Comparison of ENCODE assay signal across 16 mouse cellular contexts in genomic region chr2:103294526-103294925, GRCm38 (mm10). TPM values are rescaled to one million over a fixed set of nuclear protein-coding genes. Genes with fewer than 3 reads are reported as not detected.
DNase-seq lines count a peak whose midpoint lies in the region; ATAC-seq and TF ChIP-seq lines count a peak whose summit lies in the region.
"Had no signal": no experiment of that assay in that cellular context is flagged by ENCODE, and none has a peak within 500 bp of the region (broad histone marks: within the 10 kb centered on the region; RNA-seq: fewer than 3 reads in every experiment).

No protein-coding gene starts in this region.

- peak overlapping the region; percentile 32; the same call in 1 of the 2 replicates for H3K27ac ChIP-seq in lung, embryonic 14.5 days (ENCODE audit: low read depth)
- H3K27ac ChIP-seq in kidney, embryonic 14.5 days (ENCODE audit: low read depth, low read length) = no peak overlapping the region; the same call in 1 of the 2 replicates
- peak overlapping the region; percentile 74 for H3K27ac ChIP-seq in stomach, embryonic 15.5 days
- H3K27ac ChIP-seq: left cerebral cortex, adult 2 months; limb, embryonic 15.5 days; midbrain, embryonic 13.5 days had no signal

- no peak overlapping the region for H3K4me3 ChIP-seq in lung, embryonic 14.5 days (ENCODE audit: low read depth, low read length)
- no peak overlapping the region for H3K4me3 ChIP-seq in kidney, embryonic 14.5 days (ENCODE audit: low read length)
- no peak overlapping the region for H3K4me3 ChIP-seq in stomach, embryonic 15.5 days (replicated peaks)
- H3K4me3 ChIP-seq: erythroblast, embryonic 14.5 days; heart, embryonic 12.5 days; left cerebral cortex, adult 2 months; limb, embryonic 15.5 days; midbrain, embryonic 13.5 days had no signal

- H3K9ac ChIP-seq in lung, embryonic 14.5 days = no peak overlapping the region
- no peak overlapping the region for H3K9ac ChIP-seq in kidney, embryonic 14.5 days (ENCODE audit: low read depth, low read length)
- H3K9ac ChIP-seq in stomach, embryonic 15.5 days = no peak overlapping the region
- H3K9ac ChIP-seq: heart, embryonic 12.5 days; limb, embryonic 15.5 days; midbrain, embryonic 13.5 days had no signal

- 8% methylated on average over 3 of the region's 3 CpGs for WGBS in lung, embryonic 14.5 days
- WGBS in kidney, embryonic 14.5 days = 0% methylated on average over 3 of the region's 3 CpGs
- 22% methylated on average over 3 of the region's 3 CpGs for WGBS in stomach, embryonic 15.5 days

- peaks cover 3% of the 10 kb centered on the region; the same call in 1 of the 2 replicates for H3K4me1 ChIP-seq in lung, embryonic 14.5 days (ENCODE audit: insufficient read depth)
- H3K4me1 ChIP-seq in kidney, embryonic 14.5 days (ENCODE audit: control insufficient read depth, insufficient read depth, low read length) = peaks cover 9% of the 10 kb centered on the region; the same call in 1 of the 2 replicates
- H3K4me1 ChIP-seq in stomach, embryonic 15.5 days = peaks cover 9% of the 10 kb centered on the region
- H3K4me1 ChIP-seq: limb, embryonic 15.5 days; midbrain, embryonic 13.5 days had no signal

- no peaks in the 10 kb centered on the region for H3K9me3 ChIP-seq in lung, embryonic 14.5 days (ENCODE audit: low read depth, low read length)
- H3K9me3 ChIP-seq in kidney, embryonic 14.5 days (ENCODE audit: control insufficient read depth, low read length) = no peaks in the 10 kb centered on the region
- H3K9me3 ChIP-seq in stomach, embryonic 15.5 days = no peaks in the 10 kb centered on the region
- H3K9me3 ChIP-seq: heart, embryonic 12.5 days; limb, embryonic 15.5 days; midbrain, embryonic 13.5 days had no signal

- peak; percentile 31 for DNase-seq in lung, embryonic 14.5 days
- DNase-seq in lung, postnatal 10 days = no peak
- DNase-seq in ZHBTc4 (ENCODE audit: low read depth, low spot score) = peak; percentile 80
- DNase-seq in urinary bladder, postnatal 4 days (ENCODE audit: low spot score in 2 of 2) = no peak
- DNase-seq: cerebellum, adult 18-20 months; gastrocnemius, postnatal 25 days; lung, postnatal 14 days; thymus, adult 18-20 months had no signal

- H3K36me3 ChIP-seq in lung, embryonic 14.5 days (ENCODE audit: insufficient read depth) = no peaks in the 10 kb centered on the region
- H3K36me3 ChIP-seq in kidney, embryonic 14.5 days (ENCODE audit: control insufficient read depth, insufficient read depth, low read length) = no peaks in the 10 kb centered on the region
- H3K36me3 ChIP-seq in stomach, embryonic 15.5 days = no peaks in the 10 kb centered on the region
- H3K36me3 ChIP-seq: heart, embryonic 12.5 days; limb, embryonic 15.5 days; midbrain, embryonic 13.5 days had no signal

- no peaks in the 10 kb centered on the region for H3K27me3 ChIP-seq in lung, embryonic 14.5 days (ENCODE audit: insufficient read depth, low read length)
- no peaks in the 10 kb centered on the region for H3K27me3 ChIP-seq in kidney, embryonic 14.5 days (ENCODE audit: control insufficient read depth, insufficient read depth, low read length)
- H3K27me3 ChIP-seq in stomach, embryonic 15.5 days (replicated peaks) = no peaks in the 10 kb centered on the region
- H3K27me3 ChIP-seq: limb, embryonic 15.5 days; midbrain, embryonic 13.5 days had no signal

- H3K4me2 ChIP-seq in lung, embryonic 14.5 days = no peak overlapping the region
- no peak overlapping the region for H3K4me2 ChIP-seq in kidney, embryonic 14.5 days (replicated peaks; ENCODE audit: low read depth, low read length)
- no peak overlapping the region; the same call in 1 of the 2 replicates for H3K4me2 ChIP-seq in stomach, embryonic 15.5 days
- H3K4me2 ChIP-seq: heart, embryonic 12.5 days; limb, embryonic 15.5 days; midbrain, embryonic 13.5 days had no signal

- ATAC-seq in lung, embryonic 14.5 days (ENCODE audit: insufficient read depth) = peak; percentile 73
- peak; percentile 87 for ATAC-seq in kidney, embryonic 14.5 days (ENCODE audit: low FRiP score, low TSS enrichment)
- ATAC-seq in stomach, embryonic 15.5 days (ENCODE audit: insufficient read depth, low FRiP score, low read depth) = peak; percentile 33
- ATAC-seq in CD4-positive, CD25-positive, alpha-beta regulatory T cell, adult 4 months = no peak
- ATAC-seq: midbrain, embryonic 13.5 days had no signal

- TF ChIP-seq CTCF in lung, embryonic 14.5 days (IDR thresholded peaks at IDR 0.05; ENCODE audit: low read depth) = no peak

RNA-seq across cellular contexts. Expression of gene Ehf, which starts 8.6 kb away (rescaled TPM):
- polyA plus RNA-seq in lung, embryonic 14.5 days (2014; fragmentation: Nextera tagmentation; extraction: Ambion mirVana) = 3.0 and 3.5 TPM in 2 replicates
- 19.1 and 29.6 TPM in 2 replicates for polyA plus RNA-seq in kidney, embryonic 14.5 days (2014; fragmentation: Nextera tagmentation; extraction: Ambion mirVana)
- 28.6 and 32.2 TPM in 2 replicates for polyA plus RNA-seq in stomach, embryonic 15.5 days (2015; fragmentation: Nextera tagmentation; extraction: Ambion mirVana)
- polyA plus RNA-seq in CD4-positive, CD25-positive, alpha-beta regulatory T cell, adult 4 months (2017; shearing (Covaris generic)) = under 1 TPM; 0.20 to 0.80 TPM
- polyA plus RNA-seq: heart, embryonic 12.5 days had no signal

Comparison
In these comparisons a context has a peak if more than half of its experiments do, and no peak if none do; other contexts are left out.
1. DNase-seq: peak in lung, embryonic 14.5 days (single experiment) and ZHBTc4 (single experiment); none in lung, postnatal 10 days (single experiment) and urinary bladder, postnatal 4 days (0 of 2).